Mouse (Mus musculus) liver, embryonic 14.5 days (tissue): ENCODE results near the gene Chd2.

Experiments used
- CTCF ChIP-seq: IDR thresholded peaks from 2 replicates; pipeline ENCODE4 v1.5.1; 2016; ENCODE audit warnings: antibody characterized with exemption, low read depth, control low read depth
- EP300 ChIP-seq: IDR thresholded peaks from 2 replicates; pipeline ENCODE4 v1.6.1; 2016; ENCODE audit warnings: antibody characterized with exemption, low read depth

GRCm38 (mm10) chr7:73551370-73551769 is 9.7 kb upstream of the Chd2 start:
- TF ChIP-seq CTCF: no peak
- no peak for TF ChIP-seq EP300
